Mouse (Mus musculus) erythroblast, adult 5-6 weeks (primary cell): ENCODE measurements around the gene Snx33. TPM values are rescaled to one million over a fixed set of nuclear protein-coding genes. Genes with fewer than 3 reads are reported as not detected.
A peak's percentile ranks its signal among the peaks of the same experiment; 100 is the strongest.

Experiments
- ATAC-seq: replicated peaks from 2 replicates; pipeline ENCODE4 v1.8.0; 2016; ENCODE audit warnings: moderate number of reproducible peaks, mild to moderate bottlenecking, moderate TSS enrichment, inconsistent platforms; ENCODE audit not compliant: poor library complexity, low FRiP score, severe bottlenecking
- total RNA-seq, 2 experiments: library from RNA; stranded (forward) in 1 of 2; stranded (reverse) in 1 of 2; fragments of 150-400 nt in 1 of 2; fragments of 200-764, 138-1000 nt in 1 of 2; gene quantifications; 2 replicates each; pipeline versions ENCODE4 v1.2.3 to v1.2.4; 2015 to 2017; ENCODE audit warnings: low replicate concordance in 2 of 2

Snx33 gene
- total RNA-seq, 2 experiments from 2014 or later, result 0.17 to 0.38 TPM

GRCm38 (mm10) chr9:56893313-56893712, 34.9 kb downstream of the Snx33 start:
- ATAC-seq, result no peak

DNA sequence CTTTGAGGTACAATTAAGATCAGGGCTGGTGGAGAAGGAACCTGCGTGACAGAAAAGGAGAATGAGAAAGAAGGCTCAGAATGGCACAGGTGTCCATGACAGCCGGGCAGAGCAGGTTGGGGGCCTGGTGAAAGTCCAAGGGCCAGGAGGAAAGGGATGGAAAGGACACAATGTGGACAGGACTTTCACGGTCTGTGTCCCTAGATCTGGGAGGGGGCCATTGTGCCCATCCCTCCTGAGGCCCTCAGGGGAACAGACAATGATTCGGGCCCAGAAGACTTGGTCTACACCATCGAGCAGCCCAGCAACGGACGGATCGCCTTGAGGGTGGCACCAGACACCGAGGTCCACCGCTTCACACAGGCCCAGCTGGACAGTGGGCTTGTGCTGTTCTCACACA, 36.1 kb downstream of the Snx33 start:
- ATAC-seq, result no peak

GRCm38 (mm10) chr9:56891517-56892011, 36.6 kb downstream of the Snx33 start:
- peak; percentile 41; the same call in 1 of the 2 replicates for ATAC-seq

DNA sequence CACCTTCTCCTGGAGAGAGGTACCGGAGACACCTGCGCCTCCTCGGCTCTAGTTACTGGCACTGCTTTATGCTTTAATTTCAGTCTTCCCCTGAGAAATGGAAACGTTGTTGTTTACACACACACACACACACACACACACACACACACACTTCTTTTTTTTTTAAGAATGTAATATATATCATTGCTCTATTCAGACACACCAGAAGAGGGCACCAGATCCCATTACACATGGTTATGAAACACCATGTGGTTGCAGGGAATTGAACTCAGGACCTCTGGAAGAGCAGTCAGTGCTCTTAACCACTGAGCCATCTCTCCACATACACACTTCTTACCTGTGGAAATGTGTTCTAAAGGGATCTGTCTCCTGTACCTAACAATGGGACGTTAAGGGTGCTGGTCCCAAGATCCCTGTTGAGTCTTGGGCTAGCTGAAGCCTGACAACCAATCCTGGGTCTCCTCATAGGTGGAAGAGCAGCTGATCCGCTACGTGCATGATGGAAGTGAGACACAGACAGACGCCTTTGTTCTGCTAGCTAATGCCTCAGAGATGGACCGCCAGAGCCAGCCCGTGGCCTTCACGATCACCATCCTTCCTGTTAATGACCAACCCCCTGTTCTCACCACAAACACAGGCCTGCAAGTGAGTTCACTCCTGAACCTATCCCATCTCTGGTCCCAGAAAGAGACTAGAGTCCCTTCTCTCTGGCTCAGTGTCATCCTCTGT, 37.5 kb downstream of the Snx33 start:
- no peak for ATAC-seq

DNA sequence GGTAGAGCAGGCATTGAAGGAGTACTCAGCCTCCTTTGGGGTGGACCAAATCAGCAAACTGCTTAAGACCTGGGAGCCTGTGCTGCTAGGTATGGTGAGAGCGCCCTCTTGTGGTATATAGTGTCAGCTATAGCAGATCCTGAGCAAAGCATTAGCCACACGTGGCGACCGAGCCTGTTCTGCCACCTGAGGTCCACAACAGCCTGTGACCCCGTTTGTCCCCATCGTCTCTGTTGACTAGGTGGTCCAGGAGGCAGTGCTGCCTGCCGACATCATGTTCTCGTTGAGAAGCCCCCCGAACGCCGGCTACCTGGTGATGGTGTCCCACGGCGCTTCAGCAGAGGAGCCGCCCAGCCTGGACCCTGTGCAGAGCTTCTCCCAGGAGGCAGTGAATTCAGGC, 38.4 kb downstream of the Snx33 start:
- 0 out of 2 replicates have a peak, but pooled peaks have one; percentile 40 for ATAC-seq

GRCm38 (mm10) chr9:56887581-56887980, 40.6 kb downstream of the Snx33 start:
- no peak for ATAC-seq

- no peak for ATAC-seq
These were observed 41.6 kb downstream of the Snx33 start for GRCm38 (mm10) chr9:56886601-56887000.

GRCm38 (mm10) chr9:56886113-56886512, 42.1 kb downstream of the Snx33 start:
- no peak for ATAC-seq

GRCm38 (mm10) chr9:56884328-56884727, 43.8 kb downstream of the Snx33 start:
- no peak for ATAC-seq

DNA sequence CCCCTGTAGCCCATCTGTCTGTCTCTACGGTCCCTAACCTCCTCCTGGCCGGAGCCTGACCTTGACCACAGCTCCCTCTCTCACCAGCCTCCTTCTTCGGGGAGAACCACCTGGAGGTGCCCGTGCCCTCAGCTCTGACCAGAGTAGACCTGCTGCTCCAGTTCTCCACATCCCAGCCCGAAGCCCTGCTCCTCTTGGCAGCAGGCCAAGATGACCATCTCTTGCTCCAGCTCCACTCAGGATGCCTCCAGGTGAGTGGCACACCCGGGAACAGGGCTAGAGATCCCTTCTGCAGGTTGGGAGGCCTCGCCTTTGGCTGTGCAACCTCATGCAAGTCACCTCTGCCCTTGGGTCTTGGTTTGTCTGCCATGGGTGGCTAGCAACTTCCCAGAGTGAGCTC, 44.7 kb downstream of the Snx33 start:
- ATAC-seq, result no peak

DNA sequence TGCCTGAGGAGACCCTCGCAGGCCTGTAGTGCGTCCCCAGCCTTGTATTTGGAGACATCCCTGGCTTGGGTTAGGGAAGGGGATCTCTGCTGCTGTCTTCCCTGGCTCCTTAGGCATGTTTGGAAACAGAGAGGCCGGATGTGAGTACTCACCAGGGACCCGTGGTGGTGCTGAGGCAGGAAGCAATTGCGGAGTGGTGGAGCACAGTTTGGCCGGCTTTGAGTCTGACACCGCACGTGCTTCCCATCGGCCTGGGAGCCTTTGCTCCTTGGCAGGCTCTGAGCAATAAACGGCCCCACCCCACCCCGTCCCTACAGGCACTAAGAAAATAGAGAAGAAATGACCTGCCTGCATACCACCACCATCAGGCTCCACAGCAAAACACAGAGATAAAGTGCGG, 45.4 kb downstream of the Snx33 start:
- no peak for ATAC-seq

GRCm38 (mm10) chr9:56882283-56882682, 45.9 kb downstream of the Snx33 start:
- no peak for ATAC-seq

DNA sequence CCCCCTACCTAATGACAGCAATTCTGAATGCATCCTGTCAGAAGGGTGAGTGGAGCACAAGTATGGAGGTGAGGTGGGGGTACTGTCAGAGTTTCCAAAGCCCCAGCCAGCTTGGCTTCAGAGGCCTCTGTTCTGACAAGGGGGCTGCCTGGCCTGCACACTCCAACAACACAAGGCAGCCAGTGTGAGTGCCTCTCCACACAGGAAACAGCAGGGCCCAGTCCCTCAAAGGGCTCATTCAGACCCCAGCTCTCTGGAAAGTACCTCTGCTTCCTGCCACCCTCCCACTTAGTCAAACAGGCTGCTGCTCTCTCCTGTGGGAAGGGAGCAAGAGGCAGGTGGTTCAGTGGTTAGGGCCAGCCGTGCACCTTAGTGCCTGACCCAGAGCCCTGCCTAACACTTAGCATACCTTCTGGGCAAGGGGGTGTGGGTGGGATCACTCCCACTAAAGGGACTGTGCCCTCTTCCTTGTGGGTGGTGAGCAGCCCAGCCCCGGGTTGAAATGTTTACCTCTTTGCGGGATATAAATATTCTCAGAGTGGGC, 46.6 kb downstream of the Snx33 start:
- no peak for ATAC-seq

- no peak for ATAC-seq
These were observed 47.4 kb downstream of the Snx33 start for GRCm38 (mm10) chr9:56880790-56881189.

GRCm38 (mm10) chr9:56877284-56877683, 50.9 kb downstream of the Snx33 start:
- no peak for ATAC-seq

- ATAC-seq, result no peak
These were observed 51.4 kb downstream of the Snx33 start for GRCm38 (mm10) chr9:56876784-56877183.

- no peak for ATAC-seq
These were observed 55.1 kb downstream of the Snx33 start for GRCm38 (mm10) chr9:56873097-56873496.

DNA sequence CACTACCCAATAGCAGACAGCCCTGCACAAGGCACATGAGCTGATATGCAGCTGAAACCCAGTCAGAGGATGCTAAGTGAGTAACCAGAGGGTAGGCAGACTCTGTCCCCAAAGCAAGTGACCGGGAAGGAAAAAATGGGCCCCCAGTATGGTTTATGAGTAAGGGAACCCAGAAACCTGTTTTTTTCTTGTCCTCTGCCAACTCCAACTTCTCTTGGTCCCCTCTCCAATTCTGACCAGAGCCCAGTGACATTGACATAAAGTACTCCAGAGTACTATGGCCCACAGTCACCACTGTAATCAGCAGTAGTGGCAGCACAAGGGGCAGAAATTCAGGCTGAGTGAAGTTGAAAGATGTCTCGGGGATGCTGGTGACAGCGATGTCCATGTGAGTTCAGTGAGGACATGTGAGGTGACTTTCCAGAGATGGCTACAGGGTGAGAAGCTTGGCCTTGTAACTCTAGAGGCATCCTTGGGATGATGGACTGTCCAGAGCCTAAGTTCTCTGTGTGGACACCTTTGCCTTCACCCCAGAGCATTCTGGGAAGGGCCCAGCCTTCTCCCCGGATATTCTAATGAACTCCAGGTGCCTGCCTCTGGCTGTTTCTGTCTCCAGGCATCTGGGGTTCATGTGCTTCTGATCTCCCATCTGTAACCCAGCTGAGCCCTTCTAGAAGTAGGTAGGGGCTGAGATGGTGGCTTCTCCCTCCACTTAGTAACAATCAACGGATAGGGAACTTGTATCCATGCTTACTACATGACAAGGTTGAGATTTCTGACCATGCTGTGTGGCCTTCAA, 55.9 kb downstream of the Snx33 start:
- ATAC-seq, result no peak

- ATAC-seq, result no peak
These were observed 57.0 kb downstream of the Snx33 start for GRCm38 (mm10) chr9:56871191-56871590.

GRCm38 (mm10) chr9:56870778-56871177, 57.4 kb downstream of the Snx33 start:
- ATAC-seq, result no peak

DNA sequence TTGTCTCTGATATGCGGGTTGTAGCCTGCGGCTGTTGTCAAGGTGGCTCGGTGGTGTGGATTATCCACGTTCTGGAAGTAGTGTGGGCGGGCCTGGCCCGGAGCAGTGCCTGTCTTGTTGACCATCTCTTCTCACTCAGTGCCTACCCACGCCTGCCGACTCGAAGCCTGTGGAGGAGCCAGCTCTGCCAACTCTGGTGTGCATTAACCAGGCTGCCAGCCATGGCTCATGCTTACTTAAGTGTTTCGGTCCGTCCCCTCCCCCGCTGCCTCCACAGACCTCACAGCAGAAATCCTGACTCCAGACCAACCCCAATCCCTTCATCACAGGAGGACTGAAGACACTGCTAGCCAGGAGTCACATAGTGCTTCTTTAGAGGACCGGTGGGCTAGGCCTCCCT, 58.6 kb downstream of the Snx33 start:
- no peak for ATAC-seq
